Mouse (Mus musculus): ENCODE measurements around the gene Cwc22. TPM values are rescaled to one million over a fixed set of nuclear protein-coding genes. Genes with fewer than 3 reads are reported as not detected.

The Cwc22 gene
- total RNA-seq (2014; rRNA removed) (9.6 and 12.5 TPM in 2 replicates), polyA plus RNA-seq (2015; fragmentation: Nextera tagmentation; extraction: Ambion mirVana) (9.0 and 10.8 TPM in 2 replicates)

DNA sequence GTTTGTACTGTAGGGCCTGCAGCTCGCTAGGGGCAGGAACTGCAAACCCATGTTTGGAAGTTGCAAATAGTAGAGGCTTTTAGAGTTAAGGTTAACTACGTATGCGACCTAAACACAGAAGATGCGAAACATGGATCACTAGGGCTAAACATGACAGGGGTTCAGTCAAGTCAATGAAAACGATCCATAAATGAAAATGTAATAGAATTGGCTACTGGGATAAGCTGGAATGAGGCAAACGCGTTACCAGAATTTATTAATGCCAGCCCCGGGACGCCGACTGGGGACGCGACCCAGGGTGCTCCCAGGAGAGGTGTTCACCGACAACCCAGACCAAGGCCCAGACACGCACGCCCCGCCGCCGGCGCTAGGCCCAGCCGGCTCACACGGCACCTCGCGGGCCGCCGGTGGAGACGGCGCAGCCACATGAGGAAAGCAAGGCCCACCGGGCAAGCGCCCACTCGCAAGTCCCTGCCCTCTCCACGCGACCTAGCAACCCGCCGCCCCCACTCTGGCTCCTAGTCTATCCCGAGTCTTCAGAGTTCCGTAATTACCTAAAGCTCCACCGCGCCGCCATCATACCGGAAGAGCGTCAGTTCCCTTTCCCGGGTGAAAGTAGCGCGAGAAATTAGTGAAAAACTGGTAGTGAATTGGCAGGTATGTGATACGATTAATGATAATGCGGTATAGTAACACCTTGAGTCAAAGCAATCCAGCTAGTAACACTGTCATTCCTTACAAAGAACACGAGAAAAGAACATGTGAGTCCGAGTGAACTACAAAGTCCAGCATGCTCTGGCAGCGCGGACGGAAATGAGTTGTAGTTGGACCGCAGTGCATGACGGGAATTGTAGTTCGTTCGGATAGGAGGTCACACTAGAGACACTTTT is at the start of gene Cwc22:
Gene Cwc22, minus strand, starts transcription at position 780 of the 890 bp plus-strand sequence.
- WGBS: under 1% methylated on average over 55 of the region's 55 CpGs
- Histone ChIP-seq H3K9me3 (ENCODE audit: low read length) (no peaks in the 10 kb centered on the region), H3K36me3 (ENCODE audit: insufficient read depth, low read length) (no peaks in the 10 kb centered on the region), H3K4me3 (ENCODE audit: low read length) (peak within 1 kb of the TSS; percentile 82), H3K27me3 (ENCODE audit: insufficient read depth, low read length) (no peaks in the 10 kb centered on the region), H3K27ac (peak within 1 kb of the TSS; percentile 89), H3K9ac (replicated peaks; ENCODE audit: low read length) (peak within 1 kb of the TSS; percentile 83), H3K4me2 (ENCODE audit: low read depth, low read length) (peak within 1 kb of the TSS; percentile 91), H3K4me1 (ENCODE audit: insufficient read depth, low read length) (peaks cover 9% of the 10 kb centered on the region)
- ATAC-seq (peak; percentile 94), DNase-seq (ENCODE audit: low spot score) (peak; percentile 97)
- peak; percentile 7; the same call in 1 of the 2 replicates for TF ChIP-seq CTCF (IDR thresholded peaks at IDR 0.05; ENCODE audit: low read depth)

DNA sequence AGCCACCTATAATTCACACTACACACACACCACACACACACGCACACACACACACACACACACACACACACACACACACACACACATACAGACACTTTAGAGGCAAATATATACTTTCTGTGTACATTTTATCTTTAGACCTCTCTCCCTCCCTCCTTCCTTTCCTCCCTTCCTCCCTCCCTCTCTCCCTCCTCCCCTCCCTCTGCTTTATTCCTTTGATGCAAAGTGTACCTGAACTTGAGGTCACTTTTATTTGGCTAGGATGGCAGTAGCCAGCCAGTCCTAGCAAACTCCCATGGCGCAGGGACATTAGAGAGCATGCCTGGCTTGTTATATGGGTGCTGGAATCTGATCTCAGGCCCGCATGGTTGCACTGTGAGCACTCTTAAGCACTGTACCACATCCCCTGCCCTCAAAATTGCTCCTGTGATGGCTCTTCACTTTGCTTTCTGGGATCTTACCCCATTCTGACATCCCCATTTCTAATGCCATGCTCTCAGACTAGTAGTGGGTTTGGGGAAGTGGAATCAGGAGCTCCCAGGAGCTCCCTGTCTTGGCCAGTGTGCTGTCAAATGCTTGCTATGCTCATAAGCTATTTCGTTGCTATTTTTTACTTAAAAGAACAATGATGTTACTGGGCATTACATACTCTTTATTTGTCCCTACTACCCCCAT is 47.7 kb upstream of the Cwc22 start:
- whole genome bisulfite sequencing: 78% methylated on average over 4 of the region's 4 CpGs
- no peak for DNase-seq (ENCODE audit: low spot score)
- Histone ChIP-seq H3K4me1 (ENCODE audit: insufficient read depth, low read length) (no peaks in the 10 kb centered on the region), H3K4me2 (ENCODE audit: low read depth, low read length) (no peak overlapping the region), H3K36me3 (ENCODE audit: insufficient read depth, low read length) (no peaks in the 10 kb centered on the region), H3K27ac (no peak overlapping the region), H3K4me3 (ENCODE audit: low read length) (no peak overlapping the region), H3K27me3 (ENCODE audit: insufficient read depth, low read length) (no peaks in the 10 kb centered on the region), H3K9me3 (ENCODE audit: low read length) (no peaks in the 10 kb centered on the region), H3K9ac (replicated peaks; ENCODE audit: low read length) (no peak overlapping the region)
- no peak for ATAC-seq
- TF ChIP-seq CTCF (IDR thresholded peaks at IDR 0.05; ENCODE audit: low read depth): no peak

DNA sequence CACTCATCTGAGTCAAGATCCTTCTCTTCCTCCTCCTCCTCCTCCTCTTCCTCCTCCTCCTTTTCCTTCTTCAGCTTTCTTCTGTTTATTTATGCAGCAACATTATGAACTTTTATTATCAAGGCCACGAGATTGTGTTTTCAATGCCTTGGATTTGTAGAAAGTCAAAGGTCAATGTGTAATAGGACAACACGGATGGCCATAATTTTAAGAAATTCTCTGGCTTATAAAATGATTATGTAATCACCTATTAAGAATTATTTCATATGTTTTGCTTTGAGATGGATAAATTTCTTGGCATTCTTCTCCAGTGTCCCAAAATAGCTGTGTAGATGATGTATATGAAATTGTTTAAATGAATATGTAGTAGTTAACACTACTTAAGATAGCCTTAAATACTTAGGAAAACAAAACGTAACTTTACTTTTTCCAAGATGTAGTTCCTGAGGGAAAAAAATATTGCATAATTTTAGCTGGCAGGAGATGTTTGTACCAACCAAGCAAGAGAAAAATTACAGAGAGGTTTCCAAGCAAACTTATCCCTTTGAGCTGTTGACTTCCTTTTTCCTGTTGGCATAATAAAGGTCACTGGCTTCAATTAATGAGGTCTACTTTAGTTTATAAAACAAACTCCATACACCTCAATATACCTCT is 46.9 kb upstream of the Cwc22 start:
- no peaks in the 10 kb centered on the region for H3K4me1 ChIP-seq (ENCODE audit: insufficient read depth, low read length)
- no peaks in the 10 kb centered on the region for H3K27me3 ChIP-seq (ENCODE audit: insufficient read depth, low read length)
- DNase-seq (ENCODE audit: low spot score) (no peak), ATAC-seq (no peak)
- no peak overlapping the region for H3K9ac ChIP-seq (replicated peaks; ENCODE audit: low read length)
- no peaks in the 10 kb centered on the region for H3K9me3 ChIP-seq (ENCODE audit: low read length)
- no peak overlapping the region for H3K4me2 ChIP-seq (ENCODE audit: low read depth, low read length)
- H3K27ac ChIP-seq: no peak overlapping the region
- no peaks in the 10 kb centered on the region for H3K36me3 ChIP-seq (ENCODE audit: insufficient read depth, low read length)
- TF ChIP-seq CTCF (IDR thresholded peaks at IDR 0.05; ENCODE audit: low read depth): no peak
- no peak overlapping the region for H3K4me3 ChIP-seq (ENCODE audit: low read length)
- WGBS: 83% methylated on average over 3 of the region's 3 CpGs

DNA sequence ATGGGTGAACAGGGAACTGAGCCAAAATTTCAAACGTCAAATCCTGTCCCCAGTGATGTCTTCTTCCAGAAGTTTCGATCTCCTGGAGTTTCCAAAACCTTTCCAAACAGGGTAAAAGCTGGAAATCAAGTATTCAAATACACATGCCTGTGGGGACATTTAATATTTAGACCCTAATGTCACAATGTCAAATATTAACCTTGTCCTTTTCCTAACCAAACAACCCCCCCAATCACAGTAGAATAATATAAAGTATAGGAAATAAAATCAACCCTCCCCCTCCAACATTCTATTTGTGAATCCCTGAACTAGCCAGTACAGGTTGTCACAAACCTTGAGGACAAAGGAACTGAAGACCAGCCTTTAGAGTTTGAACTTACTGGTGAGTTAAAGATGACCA is 44.6 kb upstream of the Cwc22 start:
- Histone ChIP-seq H3K4me1 (ENCODE audit: insufficient read depth, low read length) (no peaks in the 10 kb centered on the region), H3K36me3 (ENCODE audit: insufficient read depth, low read length) (no peaks in the 10 kb centered on the region), H3K9ac (replicated peaks; ENCODE audit: low read length) (no peak overlapping the region), H3K27me3 (ENCODE audit: insufficient read depth, low read length) (no peaks in the 10 kb centered on the region), H3K4me3 (ENCODE audit: low read length) (no peak overlapping the region), H3K4me2 (ENCODE audit: low read depth, low read length) (no peak overlapping the region), H3K27ac (no peak overlapping the region), H3K9me3 (ENCODE audit: low read length) (no peaks in the 10 kb centered on the region)
- no peak for TF ChIP-seq CTCF (IDR thresholded peaks at IDR 0.05; ENCODE audit: low read depth)
- ATAC-seq (no peak), DNase-seq (ENCODE audit: low spot score) (no peak)
- 61% methylated on average over 2 of the region's 2 CpGs for WGBS

DNA sequence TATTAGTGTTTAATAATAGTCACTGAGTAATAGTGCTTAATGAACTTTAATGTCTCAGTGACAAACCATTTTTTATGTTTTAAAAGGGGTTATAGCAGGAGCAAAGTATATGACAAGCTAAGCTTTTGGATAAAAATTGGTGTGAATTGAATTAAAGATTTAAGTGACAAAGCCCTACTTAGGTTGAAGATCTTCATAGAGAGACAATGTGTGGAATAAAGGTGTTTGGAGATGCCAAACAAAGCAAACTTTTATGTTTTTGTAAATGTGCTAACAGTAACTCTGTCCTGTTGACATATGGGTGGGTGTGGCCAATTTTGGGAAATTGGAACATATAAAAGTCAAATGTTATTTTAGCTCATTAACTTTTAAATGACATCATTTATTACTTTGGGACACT is 43.9 kb upstream of the Cwc22 start:
- H3K9me3 ChIP-seq (ENCODE audit: low read length): no peaks in the 10 kb centered on the region
- no peak for TF ChIP-seq CTCF (IDR thresholded peaks at IDR 0.05; ENCODE audit: low read depth)
- H3K4me2 ChIP-seq (ENCODE audit: low read depth, low read length): no peak overlapping the region
- ATAC-seq (no peak), DNase-seq (ENCODE audit: low spot score) (no peak)
- no peak overlapping the region for H3K9ac ChIP-seq (replicated peaks; ENCODE audit: low read length)
- no peaks in the 10 kb centered on the region for H3K36me3 ChIP-seq (ENCODE audit: insufficient read depth, low read length)
- H3K27me3 ChIP-seq (ENCODE audit: insufficient read depth, low read length): no peaks in the 10 kb centered on the region
- H3K4me3 ChIP-seq (ENCODE audit: low read length): no peak overlapping the region
- no peak overlapping the region for H3K27ac ChIP-seq
- H3K4me1 ChIP-seq (ENCODE audit: insufficient read depth, low read length): no peaks in the 10 kb centered on the region

DNA sequence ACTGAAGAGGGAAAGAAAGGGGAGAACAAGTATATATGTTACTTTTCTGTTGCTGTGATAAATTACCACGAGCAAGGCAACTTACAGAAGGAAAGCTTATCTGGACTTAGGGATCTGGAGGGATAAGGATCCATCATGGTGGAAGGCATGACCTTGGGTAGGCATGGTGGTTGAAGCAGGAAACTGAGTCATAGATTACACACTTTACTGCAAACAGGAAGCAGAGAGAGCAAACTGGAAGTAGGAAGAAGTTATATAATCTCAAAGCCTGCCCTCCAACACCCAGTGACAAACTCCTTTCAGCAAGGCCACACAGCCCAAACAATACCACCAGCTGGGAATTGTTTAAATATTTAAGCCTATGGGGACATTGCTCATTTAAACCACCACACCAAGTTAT is 43.2 kb upstream of the Cwc22 start:
- Histone ChIP-seq H3K4me1 (ENCODE audit: insufficient read depth, low read length) (no peaks in the 10 kb centered on the region), H3K9me3 (ENCODE audit: low read length) (no peaks in the 10 kb centered on the region), H3K9ac (replicated peaks; ENCODE audit: low read length) (no peak overlapping the region), H3K27ac (no peak overlapping the region), H3K4me2 (ENCODE audit: low read depth, low read length) (no peak overlapping the region), H3K4me3 (ENCODE audit: low read length) (no peak overlapping the region), H3K36me3 (ENCODE audit: insufficient read depth, low read length) (no peaks in the 10 kb centered on the region), H3K27me3 (ENCODE audit: insufficient read depth, low read length) (no peaks in the 10 kb centered on the region)
- DNase-seq (ENCODE audit: low spot score) (no peak), ATAC-seq (no peak)
- WGBS: 58% methylated on average over 1 of the region's 1 CpGs
- TF ChIP-seq CTCF (IDR thresholded peaks at IDR 0.05; ENCODE audit: low read depth): no peak
